Mouse (Mus musculus) layer of hippocampus, adult 11-12 months (tissue): ENCODE results near the gene Gabrg1.

Source experiments
- DNase-seq: peaks from one replicate; pipeline ENCODE4 v3.0.0; 2022; ENCODE audit warnings: low spot score

The Gabrg1 gene

GRCm38 (mm10) chr5:70842192-70843095, at the start of gene Gabrg1:
Gene Gabrg1, minus strand, starts transcription at chr5:70842617.
- DNase-seq: peak; percentile 67

GRCm38 (mm10) chr5:70884026-70884425, 41.6 kb upstream of the Gabrg1 start:
- no peak for DNase-seq

- DNase-seq: no peak
Observed at GRCm38 (mm10) chr5:70870081-70870480, 27.7 kb upstream of the Gabrg1 start.

GRCm38 (mm10) chr5:70843096-70843734, 798 bp upstream of the Gabrg1 start:
- peak; percentile 44 for DNase-seq

- no peak for DNase-seq
Observed at GRCm38 (mm10) chr5:70818681-70819080, 23.7 kb downstream of the Gabrg1 start.

- DNase-seq: no peak
Observed at GRCm38 (mm10) chr5:70736156-70736555, 106.3 kb downstream of the Gabrg1 start.

- DNase-seq: no peak
Observed at GRCm38 (mm10) chr5:70704361-70704760, 138.1 kb downstream of the Gabrg1 start.
